ENCODE assay signal across 26 mouse cellular contexts in the genomic region with DNA sequence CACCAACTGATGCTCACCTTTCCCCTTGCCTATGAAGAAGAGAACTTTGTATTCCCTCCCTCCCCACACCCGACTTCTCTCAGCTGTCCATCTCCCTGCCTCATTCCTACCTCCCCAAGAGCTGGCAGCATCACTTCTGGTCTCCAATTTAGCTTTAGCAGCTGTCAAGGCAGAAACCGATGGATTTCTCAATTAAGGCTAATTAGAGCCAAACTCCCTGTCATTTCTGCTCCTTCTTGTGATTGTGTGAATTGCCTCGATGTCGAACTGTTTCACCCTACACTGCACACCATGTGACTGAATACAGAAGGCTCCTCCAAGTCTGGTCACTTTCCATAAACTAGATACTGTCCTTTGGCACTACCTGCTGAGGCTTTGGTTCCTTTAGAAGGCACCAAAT. TPM values are rescaled to one million over a fixed set of nuclear protein-coding genes. Genes with fewer than 3 reads are reported as not detected.
"Had no signal": no experiment of that assay in that cellular context is flagged by ENCODE, and none has a peak within 500 bp of the region (broad histone marks: within the 10 kb centered on the region; RNA-seq: fewer than 3 reads in every experiment).

No protein-coding gene starts in this region.

- H3K4me1 ChIP-seq: limb, embryonic 12.5 days; limb, embryonic 15.5 days; midbrain, embryonic 12.5 days; midbrain, embryonic 15.5 days; neural tube, embryonic 13.5 days had no signal

- H3K4me3 ChIP-seq: layer of hippocampus, adult 2 months; limb, embryonic 12.5 days; limb, embryonic 15.5 days; midbrain, embryonic 12.5 days; midbrain, embryonic 15.5 days; neural tube, embryonic 13.5 days had no signal

- H3K36me3 ChIP-seq: limb, embryonic 12.5 days; limb, embryonic 15.5 days; midbrain, embryonic 12.5 days; midbrain, embryonic 15.5 days; neural tube, embryonic 13.5 days had no signal

- H3K27ac ChIP-seq: layer of hippocampus, adult 2 months; limb, embryonic 12.5 days; limb, embryonic 15.5 days; liver, embryonic 14.5 days; macrophage; midbrain, embryonic 12.5 days; midbrain, embryonic 15.5 days; neural tube, embryonic 13.5 days; stomach, postnatal 0 days had no signal

- ATAC-seq: liver, postnatal 0 days; lung, postnatal 0 days; midbrain, embryonic 15.5 days had no signal

- H3K27me3 ChIP-seq: limb, embryonic 12.5 days; limb, embryonic 15.5 days; midbrain, embryonic 12.5 days; midbrain, embryonic 15.5 days; neural tube, embryonic 13.5 days had no signal

- H3K9ac ChIP-seq: limb, embryonic 12.5 days; limb, embryonic 15.5 days; liver, embryonic 14.5 days; liver, postnatal 0 days; lung, embryonic 14.5 days; midbrain, embryonic 12.5 days; midbrain, embryonic 15.5 days; neural tube, embryonic 13.5 days had no signal

- DNase-seq: kidney, adult 9 months; kidney, postnatal 25 days; left cerebral cortex, postnatal 4 days; liver, postnatal 0 days; lung, embryonic 14.5 days; right cerebral cortex, adult 18-20 months; right cerebral cortex, postnatal 14 days; right cerebral cortex, postnatal 4 days; thymus, adult 2 months; thymus, postnatal 14 days; thymus, postnatal 4 days had no signal

- H3K9me3 ChIP-seq: limb, embryonic 12.5 days; limb, embryonic 15.5 days; midbrain, embryonic 12.5 days; midbrain, embryonic 15.5 days; neural tube, embryonic 13.5 days had no signal

- H3K4me2 ChIP-seq: limb, embryonic 12.5 days; limb, embryonic 15.5 days; liver, embryonic 11.5 days; lung, embryonic 14.5 days; midbrain, embryonic 12.5 days; midbrain, embryonic 15.5 days; neural tube, embryonic 13.5 days had no signal

RNA-seq across cellular contexts. Expression of a gene that starts 20.6 kb away (rescaled TPM):
- total RNA-seq: neutrophil, adult 5-6 weeks had no signal
- polyA plus RNA-seq: kidney, embryonic 16.5 days; large intestine, adult 2 months; limb, embryonic 12.5 days; limb, embryonic 15.5 days; liver, embryonic 11.5 days; liver, embryonic 14.5 days; liver, postnatal 0 days; lung, embryonic 14.5 days; macrophage; midbrain, embryonic 12.5 days; stomach, embryonic 14.5 days had no signal
